ENCODE assay signal across 34 mouse cellular contexts in the genomic region with DNA sequence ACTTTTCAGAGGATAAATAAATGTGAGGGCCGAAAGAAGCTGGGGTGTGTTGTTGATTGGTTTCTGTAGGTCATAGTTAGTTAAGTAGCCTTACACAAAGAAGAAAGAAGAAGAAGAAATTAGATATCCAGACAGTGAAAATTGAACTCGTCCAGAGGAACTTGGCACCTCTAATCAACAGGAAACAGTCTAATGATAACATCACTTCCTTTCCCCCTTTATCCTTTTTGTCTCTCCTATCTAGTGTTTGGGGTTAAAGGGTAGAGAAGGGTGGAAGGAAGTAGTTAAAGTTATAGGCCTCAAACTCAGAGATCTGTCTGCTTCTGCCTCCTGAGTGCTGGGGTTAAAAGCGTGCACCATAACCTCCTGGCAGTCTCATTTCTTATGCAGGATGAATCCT.
"Had no signal": no experiment of that assay in that cellular context is flagged by ENCODE, and none has a peak within 500 bp of the region (broad histone marks: within the 10 kb centered on the region; RNA-seq: fewer than 3 reads in every experiment).

No protein-coding gene starts in this region.

- H3K4me2 ChIP-seq: heart, embryonic 11.5 days; heart, embryonic 12.5 days; heart, embryonic 13.5 days; heart, embryonic 15.5 days; hindbrain, embryonic 12.5 days; hindbrain, embryonic 13.5 days; hindbrain, embryonic 14.5 days; hindbrain, embryonic 15.5 days; intestine, embryonic 15.5 days; kidney, embryonic 15.5 days had no signal

- DNase-seq: heart, postnatal 10 days; heart, postnatal 14 days; heart, postnatal 36 days; heart, postnatal 4 days; kidney, adult 11 months; kidney, adult 18-20 months; kidney, adult 2 months; kidney, adult 8-10 months; kidney, adult 9 months; kidney, postnatal 10 days; kidney, postnatal 14 days; kidney, postnatal 25 days; kidney, postnatal 36 days; kidney, postnatal 4 days; layer of hippocampus, postnatal 36 days had no signal

- H3K4me3 ChIP-seq: heart, embryonic 10.5 days; heart, embryonic 12.5 days; heart, embryonic 13.5 days; heart, embryonic 15.5 days; hindbrain, embryonic 10.5 days; hindbrain, embryonic 12.5 days; hindbrain, embryonic 13.5 days; hindbrain, embryonic 15.5 days; intestine, embryonic 15.5 days; kidney, embryonic 15.5 days; layer of hippocampus, adult 2 months had no signal

- H3K27me3 ChIP-seq: heart, embryonic 12.5 days; heart, embryonic 13.5 days; heart, embryonic 15.5 days; hindbrain, embryonic 12.5 days; hindbrain, embryonic 13.5 days; hindbrain, embryonic 15.5 days; intestine, embryonic 15.5 days; kidney, embryonic 15.5 days had no signal

- H3K27ac ChIP-seq: heart, embryonic 10.5 days; heart, embryonic 13.5 days; heart, embryonic 15.5 days; hindbrain, embryonic 10.5 days; hindbrain, embryonic 12.5 days; hindbrain, embryonic 13.5 days; hindbrain, embryonic 14.5 days; hindbrain, embryonic 15.5 days; hindbrain, postnatal 0 days; intestine, embryonic 15.5 days; kidney, embryonic 15.5 days; kidney, postnatal 0 days; layer of hippocampus, adult 2 months had no signal

- H3K9ac ChIP-seq: heart, embryonic 12.5 days; heart, embryonic 13.5 days; heart, embryonic 15.5 days; hindbrain, embryonic 12.5 days; hindbrain, embryonic 13.5 days; hindbrain, embryonic 14.5 days; hindbrain, embryonic 15.5 days; intestine, embryonic 15.5 days; kidney, embryonic 15.5 days had no signal

- ATAC-seq: hindbrain, embryonic 16.5 days; hindbrain, postnatal 0 days; inflammation-experienced regulatory T-cells, adult 6 months; intestine, embryonic 15.5 days; intestine, embryonic 16.5 days; intestine, postnatal 0 days had no signal

- H3K9me3 ChIP-seq: heart, embryonic 10.5 days; heart, embryonic 15.5 days; hindbrain, embryonic 12.5 days; hindbrain, embryonic 13.5 days; hindbrain, embryonic 15.5 days; intestine, embryonic 15.5 days; kidney, embryonic 15.5 days had no signal

- H3K4me1 ChIP-seq: heart, embryonic 10.5 days; heart, embryonic 12.5 days; heart, embryonic 13.5 days; heart, embryonic 15.5 days; hindbrain, embryonic 10.5 days; hindbrain, embryonic 12.5 days; hindbrain, embryonic 13.5 days; hindbrain, embryonic 15.5 days; intestine, embryonic 15.5 days; kidney, embryonic 15.5 days had no signal

- H3K36me3 ChIP-seq: heart, embryonic 10.5 days; heart, embryonic 12.5 days; heart, embryonic 13.5 days; heart, embryonic 15.5 days; hindbrain, embryonic 10.5 days; hindbrain, embryonic 12.5 days; hindbrain, embryonic 13.5 days; hindbrain, embryonic 15.5 days; intestine, embryonic 15.5 days; kidney, embryonic 15.5 days had no signal
